Mouse (Mus musculus): ENCODE data around the gene Fastkd5. TPM values are rescaled to one million over a fixed set of nuclear protein-coding genes. Genes with fewer than 3 reads are reported as not detected.

Gene Fastkd5
- total and polyA plus RNA-seq, 2 experiments from 2014 or later = 8.1 to 10.0 TPM

DNA sequence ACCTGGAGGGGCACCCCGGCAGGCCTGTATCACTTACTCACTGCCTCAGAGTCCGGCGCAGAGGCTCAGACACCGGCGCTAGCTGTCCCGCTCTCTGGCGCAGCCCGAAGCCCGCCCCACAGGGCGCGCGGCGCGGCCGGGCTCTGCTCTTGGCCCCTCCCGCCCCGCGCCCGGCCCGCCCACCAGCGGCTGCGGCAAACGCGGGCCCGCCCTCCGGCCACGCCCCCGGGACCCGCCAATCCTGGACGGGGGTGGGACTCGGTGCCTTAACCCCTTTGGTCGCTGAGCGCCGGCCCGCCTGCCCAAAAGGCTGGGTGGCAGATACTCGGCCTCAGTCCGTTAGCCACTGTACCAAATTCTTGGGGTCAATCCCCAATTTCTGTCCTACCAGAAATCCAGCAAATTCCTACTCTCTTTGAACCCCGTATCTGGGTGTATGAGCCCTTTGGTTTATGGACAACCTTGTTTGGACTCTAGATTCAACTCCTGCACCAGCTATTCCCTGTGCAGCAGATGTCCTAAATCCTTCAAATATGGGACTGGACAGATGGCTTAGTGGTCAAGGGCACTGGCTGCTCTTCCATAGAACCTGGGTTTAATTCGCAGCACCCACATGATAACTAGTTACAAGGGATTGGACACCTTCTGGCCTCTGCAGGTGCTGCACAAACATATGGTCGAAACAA, 13.0 kb upstream of the Fastkd5 start, which contains the start of gene Lzts3:
Lzts3 (minus strand) TSS at position 120 of the 686 bp plus-strand sequence.
- Histone ChIP-seq H3K4me3 (ENCODE audit: low read depth, low read length) (peak within 1 kb of the TSS; percentile 79), H3K4me1 (ENCODE audit: insufficient read depth) (no peaks in the 10 kb centered on the region), H3K9ac (peak within 1 kb of the TSS; percentile 80), H3K36me3 (ENCODE audit: insufficient read depth) (no peaks in the 10 kb centered on the region), H3K27me3 (ENCODE audit: insufficient read depth, low read length) (no peaks in the 10 kb centered on the region), H3K4me2 (ENCODE audit: low read depth) (peak within 1 kb of the TSS; percentile 75), H3K9me3 (ENCODE audit: low read length) (no peaks in the 10 kb centered on the region), H3K27ac (ENCODE audit: low read depth, low read length) (peak within 1 kb of the TSS; percentile 69; the same call in 1 of the 2 replicates)
- peak; percentile 17; the same call in 1 of the 2 replicates for TF ChIP-seq CTCF (IDR thresholded peaks at IDR 0.05; ENCODE audit: low read depth)
- ATAC-seq (peak; percentile 97), DNase-seq (peak; percentile 91)
- WGBS = 3% methylated on average over 39 of the region's 40 CpGs

DNA sequence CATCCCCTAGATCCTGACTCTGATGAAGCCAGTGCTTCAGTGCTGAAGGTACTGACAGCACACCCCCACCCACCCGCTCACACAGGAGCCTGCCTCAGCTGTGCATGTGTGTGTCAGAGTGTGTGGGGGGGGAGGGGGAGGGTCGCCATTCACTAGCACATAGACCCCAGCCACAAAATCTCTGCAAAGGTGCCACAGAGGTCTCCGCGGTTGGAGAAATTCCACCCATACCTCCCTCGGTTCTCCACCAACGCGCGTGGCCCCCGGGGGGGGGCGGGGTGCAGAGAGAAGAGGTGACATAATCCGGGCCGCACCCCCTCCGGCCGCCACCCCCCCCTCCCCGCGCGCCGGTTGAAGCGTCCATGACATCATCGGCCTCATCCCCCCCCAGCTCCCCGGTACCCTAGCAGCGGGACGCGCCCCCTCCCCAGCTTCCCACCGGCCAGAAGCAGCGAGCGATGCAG, 12.4 kb upstream of the Fastkd5 start:
- ATAC-seq = peak; percentile 83
- DNase-seq = peak; percentile 72

DNA sequence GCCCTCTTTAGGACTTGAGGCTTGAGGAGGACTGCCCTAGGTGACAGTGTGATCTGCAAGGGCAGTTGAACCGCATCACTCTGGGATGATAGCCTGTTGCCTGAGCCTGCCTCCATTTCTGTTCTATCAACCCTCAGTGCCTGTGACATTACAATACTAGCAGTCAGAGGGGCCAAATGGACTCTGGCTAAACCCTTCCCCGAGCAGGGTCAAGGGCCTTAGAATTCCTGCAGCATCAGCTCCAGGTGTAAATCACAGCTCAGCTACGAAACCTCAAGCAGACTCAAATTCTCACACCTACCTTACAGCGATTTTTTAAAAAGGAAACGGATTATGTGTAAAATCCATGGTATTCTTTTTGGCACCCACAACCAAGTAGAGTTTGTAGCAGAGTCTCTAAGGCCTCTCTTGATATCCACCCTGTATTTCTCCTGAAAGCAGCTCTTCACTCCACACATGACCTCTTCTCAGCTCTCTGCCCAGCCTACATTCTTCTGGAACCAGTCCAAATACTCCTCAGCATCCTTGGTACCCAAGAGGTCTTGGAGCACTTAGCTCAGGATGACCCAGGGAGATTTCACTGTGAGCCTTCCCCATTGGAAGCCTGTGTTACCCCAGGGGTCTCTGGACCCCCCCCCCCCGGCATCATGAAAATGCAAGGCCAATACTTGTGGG, 11.7 kb upstream of the Fastkd5 start:
- no peak for ATAC-seq
- H3K4me2 ChIP-seq (ENCODE audit: low read depth) = peak overlapping the region; percentile 75
- no peaks in the 10 kb centered on the region for H3K4me1 ChIP-seq (ENCODE audit: insufficient read depth)
- WGBS = 74% methylated on average over 6 of the region's 6 CpGs
- H3K36me3 ChIP-seq (ENCODE audit: insufficient read depth) = peaks cover 3% of the 10 kb centered on the region; the same call in 1 of the 2 replicates
- H3K27ac ChIP-seq (ENCODE audit: low read depth, low read length) = no peak overlapping the region
- H3K27me3 ChIP-seq (ENCODE audit: insufficient read depth, low read length) = no peaks in the 10 kb centered on the region
- no peaks in the 10 kb centered on the region for H3K9me3 ChIP-seq (ENCODE audit: low read length)
- TF ChIP-seq CTCF (IDR thresholded peaks at IDR 0.05; ENCODE audit: low read depth) = no peak
- peak overlapping the region; percentile 79 for H3K4me3 ChIP-seq (ENCODE audit: low read depth, low read length)
- DNase-seq = no peak
- peak overlapping the region; percentile 80 for H3K9ac ChIP-seq

More for the DNA sequence above, 12.4 kb upstream of the Fastkd5 start:
- 5% methylated on average over 23 of the region's 27 CpGs for WGBS
- peak overlapping the region; percentile 69; the same call in 1 of the 2 replicates for H3K27ac ChIP-seq (ENCODE audit: low read depth, low read length)
- no peaks in the 10 kb centered on the region for H3K4me1 ChIP-seq (ENCODE audit: insufficient read depth)
- no peaks in the 10 kb centered on the region for H3K9me3 ChIP-seq (ENCODE audit: low read length)
- peak overlapping the region; percentile 80 for H3K9ac ChIP-seq
- no peak for TF ChIP-seq CTCF (IDR thresholded peaks at IDR 0.05; ENCODE audit: low read depth)
- peak overlapping the region; percentile 75 for H3K4me2 ChIP-seq (ENCODE audit: low read depth)
- H3K4me3 ChIP-seq (ENCODE audit: low read depth, low read length) = peak overlapping the region; percentile 79
- no peaks in the 10 kb centered on the region for H3K27me3 ChIP-seq (ENCODE audit: insufficient read depth, low read length)
- H3K36me3 ChIP-seq (ENCODE audit: insufficient read depth) = no peaks in the 10 kb centered on the region

DNA sequence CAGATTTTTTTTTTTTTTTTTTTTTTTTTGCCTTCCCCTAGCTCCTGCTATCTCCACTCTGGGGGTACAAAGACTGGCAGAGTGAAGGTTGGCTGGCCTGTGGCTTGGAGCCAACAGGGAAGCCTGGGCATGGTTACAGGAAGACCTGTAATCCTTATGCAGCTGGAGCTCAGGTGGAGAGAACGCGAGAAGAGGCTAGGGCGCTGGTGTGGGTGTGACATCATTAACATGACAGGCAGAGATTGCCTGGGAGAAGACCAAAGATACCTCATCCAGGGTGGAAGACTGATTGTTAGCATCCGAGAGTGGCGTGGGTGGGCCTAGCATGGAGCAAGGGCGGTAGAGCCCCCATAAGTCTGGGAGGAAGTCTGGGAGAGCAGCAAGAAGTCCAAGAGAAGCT, 9.4 kb upstream of the Fastkd5 start:
- Histone ChIP-seq H3K27me3 (ENCODE audit: insufficient read depth, low read length) (peaks cover 6% of the 10 kb centered on the region; the same call in 1 of the 2 replicates), H3K36me3 (ENCODE audit: insufficient read depth) (peaks cover 19% of the 10 kb centered on the region), H3K4me2 (ENCODE audit: low read depth) (no peak overlapping the region), H3K9ac (no peak overlapping the region), H3K27ac (ENCODE audit: low read depth, low read length) (no peak overlapping the region), H3K9me3 (ENCODE audit: low read length) (no peaks in the 10 kb centered on the region), H3K4me1 (ENCODE audit: insufficient read depth) (no peaks in the 10 kb centered on the region), H3K4me3 (ENCODE audit: low read depth, low read length) (no peak overlapping the region)
- TF ChIP-seq CTCF (IDR thresholded peaks at IDR 0.05; ENCODE audit: low read depth) = no peak
- ATAC-seq (no peak), DNase-seq (no peak)
- 85% methylated on average over 6 of the region's 6 CpGs for WGBS

- H3K27me3 ChIP-seq (ENCODE audit: insufficient read depth, low read length) = peaks cover 6% of the 10 kb centered on the region; the same call in 1 of the 2 replicates
- H3K27ac ChIP-seq (ENCODE audit: low read depth, low read length) = no peak overlapping the region
- H3K4me3 ChIP-seq (ENCODE audit: low read depth, low read length) = no peak overlapping the region
- H3K36me3 ChIP-seq (ENCODE audit: insufficient read depth) = peaks cover 24% of the 10 kb centered on the region
- no peaks in the 10 kb centered on the region for H3K9me3 ChIP-seq (ENCODE audit: low read length)
- 43% methylated on average over 16 of the region's 16 CpGs for WGBS
- H3K9ac ChIP-seq = no peak overlapping the region
- H3K4me1 ChIP-seq (ENCODE audit: insufficient read depth) = no peaks in the 10 kb centered on the region
- no peak overlapping the region for H3K4me2 ChIP-seq (ENCODE audit: low read depth)
- ATAC-seq (no peak), DNase-seq (no peak)
- TF ChIP-seq CTCF (IDR thresholded peaks at IDR 0.05; ENCODE audit: low read depth) = no peak
Measured at GRCm38 (mm10) chr2:130638101-130638611, 8.3 kb upstream of the Fastkd5 start.

DNA sequence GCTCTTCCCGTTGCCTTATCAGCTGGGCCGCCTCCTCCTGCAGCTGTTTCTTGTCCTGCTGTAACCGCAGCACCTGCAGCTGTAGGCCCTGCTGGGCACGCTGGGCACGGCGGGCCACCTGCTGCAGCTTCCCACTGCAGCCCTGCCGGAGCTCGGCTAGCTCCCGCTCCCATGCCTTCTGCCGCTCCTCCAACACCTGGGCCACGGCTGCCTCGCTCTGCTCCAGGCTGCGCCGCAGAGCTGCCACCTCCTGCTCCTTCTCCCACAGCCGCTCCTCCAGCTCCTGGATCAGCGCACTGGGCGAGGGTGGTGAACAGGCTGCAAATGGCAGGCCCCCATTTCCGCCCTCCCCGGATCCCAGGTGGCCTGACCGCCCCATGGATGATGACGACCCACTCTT, 6.0 kb upstream of the Fastkd5 start:
- Histone ChIP-seq H3K27ac (ENCODE audit: low read depth, low read length) (no peak overlapping the region), H3K4me3 (ENCODE audit: low read depth, low read length) (no peak overlapping the region), H3K27me3 (ENCODE audit: insufficient read depth, low read length) (peaks cover 6% of the 10 kb centered on the region; the same call in 1 of the 2 replicates), H3K9ac (no peak overlapping the region), H3K9me3 (ENCODE audit: low read length) (no peaks in the 10 kb centered on the region), H3K4me1 (ENCODE audit: insufficient read depth) (no peaks in the 10 kb centered on the region), H3K4me2 (ENCODE audit: low read depth) (no peak overlapping the region), H3K36me3 (ENCODE audit: insufficient read depth) (peaks cover 24% of the 10 kb centered on the region)
- no peak for DNase-seq
- no peak; the same call in 1 of the 2 replicates for ATAC-seq
- TF ChIP-seq CTCF (IDR thresholded peaks at IDR 0.05; ENCODE audit: low read depth) = no peak
- 39% methylated on average over 21 of the region's 21 CpGs for WGBS
